Mouse (Mus musculus) skeletal muscle tissue, postnatal 0 days (tissue): ENCODE measurements around the gene Exoc2. TPM values are rescaled to one million over a fixed set of nuclear protein-coding genes. Genes with fewer than 3 reads are reported as not detected.

ENCODE experiments used
- polyA plus RNA-seq: library from polyadenylated mRNA; unstranded; fragments of >200 nt; fragmentation: Nextera tagmentation; extraction: Ambion mirVana; gene quantifications from 2 replicates; pipeline ENCODE4 v1.2.1, GENCODE M21; 2015

The Exoc2 gene
- polyA plus RNA-seq = 9.4 and 9.5 TPM in 2 replicates

DNA sequence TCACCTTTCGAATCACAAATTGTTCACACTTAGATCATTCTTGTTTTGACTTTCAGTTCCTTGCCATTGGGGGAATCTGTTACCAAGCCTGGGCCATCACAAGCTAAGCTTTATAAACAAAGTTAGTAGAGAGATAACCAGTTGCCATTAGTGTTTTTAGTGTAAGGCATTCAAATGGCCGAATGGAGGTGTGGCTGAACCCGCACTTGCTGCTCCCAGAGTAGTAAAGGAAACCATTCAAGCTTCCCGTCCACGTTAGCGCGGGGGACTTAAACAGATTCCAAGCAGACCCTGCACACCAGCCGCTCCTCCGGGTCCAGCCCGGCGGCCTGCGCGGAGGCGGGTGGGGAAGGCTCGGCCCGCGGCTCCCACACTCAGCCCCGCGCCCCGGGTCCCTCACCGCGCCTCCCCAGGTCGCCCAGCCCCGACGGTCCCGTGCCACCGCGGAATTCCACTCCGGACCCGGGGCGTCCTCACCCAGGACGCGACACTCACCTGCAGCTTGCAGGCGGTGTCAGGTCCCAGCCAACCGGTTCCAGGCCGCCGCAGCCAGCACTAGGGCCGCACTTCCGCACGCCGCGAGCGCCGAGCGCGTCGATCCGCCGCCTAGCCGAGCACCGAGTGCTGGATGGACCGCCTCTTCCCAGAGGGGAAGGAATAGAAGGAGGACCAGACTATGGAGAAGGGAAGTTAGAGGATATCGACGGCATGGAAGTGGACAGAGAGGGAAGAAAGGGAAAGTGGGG lies at the start of gene Exoc2, which contains the start of gene Gm5447:
TSS of gene Exoc2 (minus strand) at position 593 of the 746 bp plus-strand sequence.
TSS of gene Gm5447 (plus strand) at position 704 of the 746 bp plus-strand sequence.

DNA sequence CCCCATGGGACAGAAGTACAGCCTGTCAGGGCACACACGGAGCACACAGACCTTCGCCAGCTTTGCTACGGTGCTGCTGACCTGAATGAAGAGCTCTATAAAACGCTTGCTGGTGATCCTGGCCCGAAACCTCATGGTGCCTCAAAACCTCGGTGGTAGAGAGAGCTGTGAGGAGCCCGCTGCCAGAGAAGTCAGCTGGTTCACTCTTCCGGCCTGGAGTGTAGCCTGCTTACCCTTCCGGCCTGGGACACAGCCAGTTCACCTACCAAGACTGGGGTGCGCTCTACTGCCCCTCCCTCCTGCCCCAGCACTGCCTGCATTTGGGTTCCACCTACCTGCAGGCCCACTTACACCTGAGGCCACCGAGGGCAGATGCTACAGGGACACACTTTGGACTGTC lies 26.4 kb downstream of the Exoc2 start, which contains the start of gene Hus1b:
TSS of gene Hus1b (minus strand) at position 220 of the 400 bp plus-strand sequence.

Other genes with a start within 250 kb of the Exoc2 start
- 0.18 and 0.57 TPM in 2 replicates for gene Irf4, start 224.9 kb downstream of the Exoc2 start, polyA plus RNA-seq
- gene Hus1b, start 26.3 kb downstream of the Exoc2 start, polyA plus RNA-seq = not detected in 2 replicates
- gene Gm5447, start 111 bp upstream of the Exoc2 start, polyA plus RNA-seq = 0.13 TPM in 1 of 2 replicates, not detected in the other